Mouse (Mus musculus): ENCODE data around the gene Slc6a9. TPM values are rescaled to one million over a fixed set of nuclear protein-coding genes. Genes with fewer than 3 reads are reported as not detected.

The Slc6a9 gene
- polyA plus RNA-seq, 1 experiment from 2014 or later = 12.3 TPM

DNA sequence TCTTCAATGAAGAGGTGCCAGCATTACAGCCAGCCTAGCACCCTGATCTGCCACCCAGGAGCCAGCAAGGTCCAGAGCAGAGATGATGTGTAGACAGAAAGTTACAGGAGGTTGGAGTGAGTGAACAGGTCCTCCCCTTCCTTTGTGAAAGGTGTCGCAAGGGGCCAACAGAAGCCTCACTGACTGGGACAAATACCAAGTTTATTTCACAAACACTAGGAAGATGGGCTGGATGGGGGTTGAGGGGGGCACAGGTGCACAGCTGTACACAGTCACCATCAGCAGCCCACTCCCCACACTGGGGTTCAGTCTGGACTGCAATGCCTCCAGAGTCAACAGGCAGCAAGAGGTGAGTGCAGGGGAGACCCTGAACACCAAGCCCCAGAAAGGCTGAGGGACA, 49.8 kb downstream of the Slc6a9 start:
- no peak overlapping the region for H3K27ac ChIP-seq (ENCODE audit: low read length)
- H3K4me2 ChIP-seq (replicated peaks; ENCODE audit: low read depth, low read length) = no peak overlapping the region
- no peaks in the 10 kb centered on the region for H3K9me3 ChIP-seq (ENCODE audit: low read length)
- H3K36me3 ChIP-seq (ENCODE audit: insufficient read depth, low read length) = peaks cover 10% of the 10 kb centered on the region
- peaks cover 28% of the 10 kb centered on the region for H3K4me1 ChIP-seq (ENCODE audit: insufficient read depth, low read length)
- peak overlapping the region; percentile 73; the same call in 1 of the 2 replicates for H3K4me3 ChIP-seq (ENCODE audit: low read length)
- ATAC-seq (ENCODE audit: low FRiP score, low TSS enrichment) = no peak
- H3K27me3 ChIP-seq (ENCODE audit: insufficient read depth, low read length) = no peaks in the 10 kb centered on the region
- no peak overlapping the region for H3K9ac ChIP-seq (replicated peaks; ENCODE audit: low read length)
- WGBS = 92% methylated on average over 1 of the region's 1 CpGs

DNA sequence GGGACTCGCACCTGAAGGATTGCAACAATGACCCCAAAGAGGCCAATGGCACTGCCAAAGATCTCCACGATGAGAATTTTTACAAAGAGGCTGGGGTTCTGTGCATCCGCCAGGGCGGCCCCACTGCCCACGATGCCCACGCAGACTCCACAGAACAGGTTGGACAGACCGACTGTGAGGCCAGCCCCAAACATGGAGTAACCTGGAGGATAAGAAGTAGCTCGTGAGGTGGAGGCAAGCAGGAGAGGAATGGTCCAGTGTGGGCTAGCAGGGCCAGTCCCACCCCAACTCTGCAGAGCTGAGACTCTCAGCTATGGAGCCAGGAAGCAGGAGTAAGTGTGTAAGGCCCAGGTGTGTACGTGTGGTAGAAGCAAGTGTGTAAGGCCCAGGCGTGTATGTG, 50.8 kb downstream of the Slc6a9 start:
- H3K36me3 ChIP-seq (ENCODE audit: insufficient read depth, low read length) = peaks cover 13% of the 10 kb centered on the region
- no peak for ATAC-seq (ENCODE audit: low FRiP score, low TSS enrichment)
- H3K4me1 ChIP-seq (ENCODE audit: insufficient read depth, low read length) = peaks cover 28% of the 10 kb centered on the region
- no peaks in the 10 kb centered on the region for H3K27me3 ChIP-seq (ENCODE audit: insufficient read depth, low read length)
- no peak overlapping the region for H3K9ac ChIP-seq (replicated peaks; ENCODE audit: low read length)
- H3K9me3 ChIP-seq (ENCODE audit: low read length) = no peaks in the 10 kb centered on the region
- 95% methylated on average over 10 of the region's 10 CpGs for WGBS
- H3K4me2 ChIP-seq (replicated peaks; ENCODE audit: low read depth, low read length) = no peak overlapping the region
- H3K27ac ChIP-seq (ENCODE audit: low read length) = no peak overlapping the region
- H3K4me3 ChIP-seq (ENCODE audit: low read length) = no peak overlapping the region

DNA sequence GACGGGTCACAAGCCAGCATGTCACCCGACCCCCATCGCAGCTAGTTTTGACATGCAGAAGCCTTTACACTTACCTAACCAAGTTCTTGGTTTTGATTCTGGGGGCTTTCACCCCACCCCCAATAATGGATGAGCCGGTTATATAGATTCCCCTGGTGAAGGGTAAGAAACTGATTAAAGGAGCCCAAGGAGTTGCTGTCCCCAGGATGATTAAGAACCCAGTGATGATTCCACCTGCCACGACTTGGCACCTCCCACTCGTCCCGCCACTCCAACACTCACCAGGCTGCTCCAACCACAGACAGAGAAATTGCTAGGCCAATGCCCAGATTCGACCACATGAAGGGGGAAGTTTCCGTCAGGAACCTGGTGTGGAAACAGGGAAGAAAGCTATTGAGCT, 51.7 kb downstream of the Slc6a9 start:
- Histone ChIP-seq H3K27ac (ENCODE audit: low read length) (no peak overlapping the region), H3K4me3 (ENCODE audit: low read length) (peak overlapping the region; percentile 93; the same call in 1 of the 2 replicates), H3K9ac (replicated peaks; ENCODE audit: low read length) (no peak overlapping the region), H3K4me2 (replicated peaks; ENCODE audit: low read depth, low read length) (peak overlapping the region; percentile 91), H3K9me3 (ENCODE audit: low read length) (no peaks in the 10 kb centered on the region), H3K4me1 (ENCODE audit: insufficient read depth, low read length) (peaks cover 32% of the 10 kb centered on the region), H3K27me3 (ENCODE audit: insufficient read depth, low read length) (no peaks in the 10 kb centered on the region), H3K36me3 (ENCODE audit: insufficient read depth, low read length) (peaks cover 14% of the 10 kb centered on the region)
- 71% methylated on average over 9 of the region's 9 CpGs for WGBS
- no peak for ATAC-seq (ENCODE audit: low FRiP score, low TSS enrichment)

DNA sequence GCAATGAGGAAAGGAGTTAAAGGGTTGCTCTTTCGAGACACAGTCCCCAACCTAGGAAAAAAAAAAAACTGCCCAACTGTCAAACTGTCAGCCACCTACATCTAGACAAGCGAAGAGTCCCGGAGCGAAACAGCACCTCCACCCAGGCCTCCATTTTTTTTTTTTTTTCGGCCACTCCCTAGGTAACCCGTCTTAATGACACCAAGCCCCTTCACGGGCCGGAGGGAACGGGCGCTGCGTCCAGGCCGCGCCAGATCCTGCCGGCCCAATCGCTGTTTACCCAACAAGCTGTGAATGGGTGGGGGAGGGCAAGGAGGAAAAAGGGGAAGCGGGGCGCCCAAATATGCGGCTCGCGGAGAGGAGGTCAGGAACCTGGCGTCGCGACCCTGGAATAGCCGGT, 52.3 kb downstream of the Slc6a9 start:
- peak overlapping the region; percentile 54 for H3K27ac ChIP-seq (ENCODE audit: low read length)
- H3K4me2 ChIP-seq (replicated peaks; ENCODE audit: low read depth, low read length) = peak overlapping the region; percentile 91
- peaks cover 36% of the 10 kb centered on the region for H3K4me1 ChIP-seq (ENCODE audit: insufficient read depth, low read length)
- 0 out of 2 replicates have a peak, but pooled peaks have one; percentile 2 for ATAC-seq (ENCODE audit: low FRiP score, low TSS enrichment)
- H3K36me3 ChIP-seq (ENCODE audit: insufficient read depth, low read length) = peaks cover 14% of the 10 kb centered on the region; the same call in 1 of the 2 replicates
- 2% methylated on average over 16 of the region's 24 CpGs for WGBS
- H3K4me3 ChIP-seq (ENCODE audit: low read length) = peak overlapping the region; percentile 93
- H3K9ac ChIP-seq (replicated peaks; ENCODE audit: low read length) = peak overlapping the region; percentile 88
- H3K27me3 ChIP-seq (ENCODE audit: insufficient read depth, low read length) = no peaks in the 10 kb centered on the region
- H3K9me3 ChIP-seq (ENCODE audit: low read length) = no peaks in the 10 kb centered on the region

DNA sequence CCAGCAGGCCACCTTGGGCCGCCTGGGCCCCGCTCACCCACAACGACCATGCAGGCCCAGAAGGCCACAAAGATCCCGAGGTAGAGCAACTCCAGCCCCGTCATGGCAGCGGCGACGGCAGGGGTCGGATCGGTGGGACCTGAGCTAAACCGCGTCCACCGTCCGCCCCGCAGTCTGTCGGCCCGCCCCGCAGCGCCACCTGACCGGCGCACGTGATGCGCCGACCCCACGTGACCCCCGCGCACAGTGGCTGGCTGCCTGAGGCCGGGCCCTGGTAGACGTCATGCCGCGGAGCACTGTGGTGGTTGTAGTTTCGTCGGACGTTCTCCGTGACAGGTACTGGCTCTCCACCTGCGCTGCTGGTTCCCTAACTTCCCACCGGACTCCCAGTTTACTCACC, 52.8 kb downstream of the Slc6a9 start, which contains the start of gene Atp6v0b:
TSS of gene Atp6v0b (minus strand) at position 201 of the 400 bp plus-strand sequence.
- H3K9ac ChIP-seq (replicated peaks; ENCODE audit: low read length) = peak within 1 kb of the TSS; percentile 88
- peak within 1 kb of the TSS; percentile 91 for H3K4me2 ChIP-seq (replicated peaks; ENCODE audit: low read depth, low read length)
- H3K36me3 ChIP-seq (ENCODE audit: insufficient read depth, low read length) = peaks cover 14% of the 10 kb centered on the region; the same call in 1 of the 2 replicates
- peak within 1 kb of the TSS; percentile 54 for H3K27ac ChIP-seq (ENCODE audit: low read length)
- WGBS = under 1% methylated on average over 37 of the region's 37 CpGs
- no peaks in the 10 kb centered on the region for H3K9me3 ChIP-seq (ENCODE audit: low read length)
- H3K4me1 ChIP-seq (ENCODE audit: insufficient read depth, low read length) = peaks cover 34% of the 10 kb centered on the region
- H3K4me3 ChIP-seq (ENCODE audit: low read length) = peak within 1 kb of the TSS; percentile 93
- H3K27me3 ChIP-seq (ENCODE audit: insufficient read depth, low read length) = no peaks in the 10 kb centered on the region
- ATAC-seq (ENCODE audit: low FRiP score, low TSS enrichment) = peak; percentile 88

DNA sequence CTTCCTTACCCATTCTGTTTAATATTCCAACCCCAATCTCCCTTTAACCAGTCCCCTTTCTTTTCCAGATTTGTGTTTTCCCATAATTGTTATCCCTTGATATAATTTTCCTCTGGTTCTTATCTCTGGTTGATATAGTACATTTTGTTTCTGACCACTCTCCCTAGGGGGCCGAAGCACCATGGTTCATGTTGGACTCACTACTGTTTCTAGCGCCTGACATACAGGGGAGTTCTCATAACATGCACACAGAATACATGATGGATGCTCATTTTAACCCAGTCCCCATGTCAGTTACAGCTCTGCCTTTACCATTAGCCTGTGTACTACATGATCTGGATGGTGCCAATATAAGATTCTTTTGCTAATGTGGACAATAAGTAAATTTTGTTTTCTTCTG, 53.6 kb downstream of the Slc6a9 start:
- Histone ChIP-seq H3K9me3 (ENCODE audit: low read length) (no peaks in the 10 kb centered on the region), H3K36me3 (ENCODE audit: insufficient read depth, low read length) (peaks cover 14% of the 10 kb centered on the region; the same call in 1 of the 2 replicates), H3K4me2 (replicated peaks; ENCODE audit: low read depth, low read length) (peak overlapping the region; percentile 91), H3K4me3 (ENCODE audit: low read length) (no peak overlapping the region), H3K9ac (replicated peaks; ENCODE audit: low read length) (peak overlapping the region; percentile 41; the same call in 1 of the 2 replicates), H3K4me1 (ENCODE audit: insufficient read depth, low read length) (peaks cover 27% of the 10 kb centered on the region), H3K27ac (ENCODE audit: low read length) (no peak overlapping the region), H3K27me3 (ENCODE audit: insufficient read depth, low read length) (no peaks in the 10 kb centered on the region)
- ATAC-seq (ENCODE audit: low FRiP score, low TSS enrichment) = no peak
- WGBS = 73% methylated on average over 2 of the region's 2 CpGs

DNA sequence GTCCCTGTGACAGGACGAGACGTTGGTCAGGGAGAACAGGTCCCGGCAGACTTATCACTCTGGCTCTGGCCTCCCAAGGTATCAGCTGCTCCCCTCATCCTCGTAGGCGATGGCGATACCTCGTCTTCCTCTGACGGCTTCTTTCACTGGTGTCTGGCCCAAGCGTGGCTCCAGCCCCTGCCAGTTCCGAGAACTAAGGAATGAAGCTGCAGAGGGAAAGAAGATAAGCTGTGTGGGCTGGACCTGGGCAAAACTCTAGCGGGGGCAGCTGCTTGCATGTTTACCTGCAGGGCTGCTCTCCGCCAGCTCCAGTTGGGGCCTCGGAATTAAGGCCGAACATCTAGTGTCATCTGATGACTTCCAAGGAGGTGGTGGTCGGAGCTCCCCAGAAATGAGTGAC, 55.2 kb downstream of the Slc6a9 start:
- ATAC-seq (ENCODE audit: low FRiP score, low TSS enrichment) = no peak
- whole genome bisulfite sequencing = 94% methylated on average over 15 of the region's 15 CpGs
- Histone ChIP-seq H3K9me3 (ENCODE audit: low read length) (no peaks in the 10 kb centered on the region), H3K9ac (replicated peaks; ENCODE audit: low read length) (no peak overlapping the region), H3K27ac (ENCODE audit: low read length) (no peak overlapping the region), H3K36me3 (ENCODE audit: insufficient read depth, low read length) (peaks cover 16% of the 10 kb centered on the region), H3K4me3 (ENCODE audit: low read length) (no peak overlapping the region), H3K27me3 (ENCODE audit: insufficient read depth, low read length) (no peaks in the 10 kb centered on the region), H3K4me2 (replicated peaks; ENCODE audit: low read depth, low read length) (no peak overlapping the region), H3K4me1 (ENCODE audit: insufficient read depth, low read length) (peaks cover 20% of the 10 kb centered on the region)

DNA sequence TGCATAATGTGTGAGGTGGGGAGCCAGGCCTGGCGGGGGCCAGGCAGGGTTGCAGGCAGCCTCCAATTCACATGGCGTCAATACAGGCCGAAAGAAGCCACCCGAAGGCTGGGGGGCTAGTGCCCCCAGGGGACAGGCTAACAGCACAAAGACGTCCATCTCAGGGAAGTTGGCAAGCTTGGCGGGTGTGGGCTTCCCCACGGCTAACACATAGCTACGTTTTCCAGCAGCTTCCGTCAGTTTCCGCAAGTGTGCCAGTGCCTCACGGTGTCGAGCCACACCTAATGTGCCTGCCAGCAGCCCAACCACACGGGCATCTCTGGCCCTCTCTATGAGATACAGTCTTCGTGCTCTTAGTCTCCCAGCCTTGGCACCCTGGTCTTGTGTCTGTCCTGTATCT, 55.7 kb downstream of the Slc6a9 start:
- H3K36me3 ChIP-seq (ENCODE audit: insufficient read depth, low read length) = peaks cover 16% of the 10 kb centered on the region
- H3K4me3 ChIP-seq (ENCODE audit: low read length) = no peak overlapping the region
- H3K27me3 ChIP-seq (ENCODE audit: insufficient read depth, low read length) = no peaks in the 10 kb centered on the region
- H3K4me2 ChIP-seq (replicated peaks; ENCODE audit: low read depth, low read length) = no peak overlapping the region
- no peak for ATAC-seq (ENCODE audit: low FRiP score, low TSS enrichment)
- no peak overlapping the region for H3K9ac ChIP-seq (replicated peaks; ENCODE audit: low read length)
- peaks cover 20% of the 10 kb centered on the region for H3K4me1 ChIP-seq (ENCODE audit: insufficient read depth, low read length)
- 95% methylated on average over 14 of the region's 14 CpGs for WGBS
- no peak overlapping the region for H3K27ac ChIP-seq (ENCODE audit: low read length)
- H3K9me3 ChIP-seq (ENCODE audit: low read length) = no peaks in the 10 kb centered on the region

DNA sequence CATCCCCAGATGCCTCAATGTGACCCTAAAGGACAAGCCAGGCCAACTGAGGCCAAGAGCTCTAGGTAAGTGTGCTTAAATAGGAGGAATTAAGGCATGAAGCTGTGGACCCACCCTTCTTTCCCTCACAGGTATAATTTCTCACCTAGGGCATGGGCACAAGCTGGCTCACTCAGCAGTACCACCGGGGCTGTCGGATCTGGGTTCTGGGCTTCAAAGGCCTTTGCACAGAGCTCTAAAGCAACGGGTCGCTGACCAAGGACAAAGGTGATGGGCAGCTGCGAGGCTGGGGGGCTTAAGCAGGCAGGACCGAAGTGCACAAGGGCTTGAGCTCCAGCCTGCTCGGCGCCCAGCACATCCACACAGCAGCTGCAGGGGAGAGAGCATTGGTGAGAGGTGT, 56.4 kb downstream of the Slc6a9 start:
- no peak overlapping the region for H3K27ac ChIP-seq (ENCODE audit: low read length)

DNA sequence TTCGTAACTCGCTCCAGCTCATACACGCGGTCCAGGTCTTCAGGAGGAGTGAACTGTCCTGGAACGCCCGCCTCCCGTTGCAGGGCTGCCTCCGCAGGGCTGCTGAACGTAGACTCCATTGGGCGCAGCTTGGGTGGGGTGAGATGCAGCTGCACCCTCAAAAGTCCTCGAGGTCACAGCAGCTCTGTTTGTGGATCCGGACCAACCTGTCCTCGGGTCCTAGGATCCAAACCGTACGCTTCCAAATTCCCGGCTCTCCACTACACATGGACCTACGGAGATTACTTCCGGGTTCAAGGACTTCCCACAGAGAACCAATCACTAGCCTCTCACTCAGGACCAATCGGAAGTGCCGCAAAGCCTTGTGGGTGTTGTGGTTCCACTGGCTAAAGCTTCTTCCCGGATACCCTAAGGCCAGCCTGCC, 57.4 kb downstream of the Slc6a9 start, which contains the start of gene Dph2:
TSS of gene Dph2 (minus strand) at position 295 of the 424 bp plus-strand sequence.
- Histone ChIP-seq H3K9ac (replicated peaks; ENCODE audit: low read length) (peak within 1 kb of the TSS; percentile 66), H3K27me3 (ENCODE audit: insufficient read depth, low read length) (no peaks in the 10 kb centered on the region), H3K4me3 (ENCODE audit: low read length) (peak within 1 kb of the TSS; percentile 85), H3K4me1 (ENCODE audit: insufficient read depth, low read length) (peaks cover 11% of the 10 kb centered on the region), H3K9me3 (ENCODE audit: low read length) (no peaks in the 10 kb centered on the region), H3K36me3 (ENCODE audit: insufficient read depth, low read length) (peaks cover 22% of the 10 kb centered on the region), H3K4me2 (replicated peaks; ENCODE audit: low read depth, low read length) (peak within 1 kb of the TSS; percentile 85), H3K27ac (ENCODE audit: low read length) (no peak within 1 kb of the TSS)
- WGBS = under 1% methylated on average over 21 of the region's 21 CpGs
- ATAC-seq (ENCODE audit: low FRiP score, low TSS enrichment) = peak; percentile 87

More for the DNA sequence above, 56.4 kb downstream of the Slc6a9 start:
- H3K4me2 ChIP-seq (replicated peaks; ENCODE audit: low read depth, low read length) = peak overlapping the region; percentile 85
- no peak overlapping the region for H3K9ac ChIP-seq (replicated peaks; ENCODE audit: low read length)
- H3K4me1 ChIP-seq (ENCODE audit: insufficient read depth, low read length) = peaks cover 20% of the 10 kb centered on the region
- ATAC-seq (ENCODE audit: low FRiP score, low TSS enrichment) = no peak
- WGBS = 80% methylated on average over 8 of the region's 8 CpGs
- no peaks in the 10 kb centered on the region for H3K9me3 ChIP-seq (ENCODE audit: low read length)
- no peaks in the 10 kb centered on the region for H3K27me3 ChIP-seq (ENCODE audit: insufficient read depth, low read length)
- H3K4me3 ChIP-seq (ENCODE audit: low read length) = peak overlapping the region; percentile 85
- peaks cover 20% of the 10 kb centered on the region for H3K36me3 ChIP-seq (ENCODE audit: insufficient read depth, low read length)
